7 mouse cellular contexts compared by ENCODE assay signal in the genomic region with DNA sequence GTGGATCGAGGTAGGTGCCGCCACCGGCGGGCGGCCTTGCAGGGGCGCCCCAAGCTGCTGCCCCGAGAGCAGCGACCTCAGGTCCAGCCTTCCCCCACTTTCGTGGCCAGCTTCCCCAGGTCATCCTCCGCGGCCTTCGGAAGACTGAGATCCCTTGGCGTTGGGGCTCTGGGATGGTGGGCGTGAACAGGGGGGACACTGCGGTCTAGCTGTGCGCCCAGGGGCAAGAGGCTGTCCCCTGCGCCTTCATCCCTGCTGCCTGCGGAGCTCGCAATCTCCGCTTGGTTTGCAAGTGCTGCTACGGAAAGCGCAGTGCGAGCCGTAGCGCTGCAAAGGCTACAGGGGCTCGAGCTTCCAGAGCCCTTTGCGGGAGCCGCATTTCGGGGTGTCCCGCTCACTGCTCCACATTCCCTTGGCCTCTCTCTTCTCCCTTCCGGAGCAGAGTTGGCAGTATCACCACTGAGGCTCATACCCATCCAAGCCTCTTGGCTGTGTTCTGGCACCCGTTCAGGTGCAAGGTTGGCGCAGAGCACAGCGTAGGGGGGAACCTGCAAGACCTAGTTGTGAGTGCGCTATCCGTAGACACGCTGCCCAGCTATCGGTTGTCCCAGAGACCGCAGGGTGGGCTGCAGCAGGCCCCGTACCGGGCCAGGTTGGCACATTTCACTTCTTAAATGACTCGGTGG. TPM values are rescaled to one million over a fixed set of nuclear protein-coding genes. Genes with fewer than 3 reads are reported as not detected.
DNase-seq lines count a peak whose midpoint lies in the region; ATAC-seq and TF ChIP-seq lines count a peak whose summit lies in the region.

No protein-coding gene starts in this region.

- peak; percentile 61 for ATAC-seq in intestine, embryonic 14.5 days (replicated peaks; ENCODE audit: low FRiP score, low TSS enrichment, low read depth)
- ATAC-seq in midbrain, embryonic 14.5 days (ENCODE audit: low FRiP score, low TSS enrichment): peak; percentile 73
- ATAC-seq in stomach, postnatal 0 days (ENCODE audit: low FRiP score, low TSS enrichment): peak; percentile 64

- peaks cover 7% of the 10 kb centered on the region for H3K27me3 ChIP-seq in intestine, embryonic 14.5 days (replicated peaks; ENCODE audit: control insufficient read depth, insufficient read depth, low read length)
- no peaks in the 10 kb centered on the region for H3K27me3 ChIP-seq in midbrain, embryonic 14.5 days (ENCODE audit: control insufficient read depth, insufficient read depth, low read length)
- H3K27me3 ChIP-seq in stomach, postnatal 0 days (ENCODE audit: control insufficient read depth, insufficient read depth, low read length): peaks cover 10% of the 10 kb centered on the region; the same call in 1 of the 2 replicates

- peak; percentile 63 for DNase-seq in adrenal gland, postnatal 14 days
- peak; percentile 37 to 48 for DNase-seq in cerebellum, postnatal 4 days (ENCODE audit: low spot score in 2 of 2)
- DNase-seq in gastrocnemius, postnatal 25 days: peak; percentile 52
- DNase-seq in intestine, embryonic 14.5 days (ENCODE audit: low spot score): peak; percentile 86
- DNase-seq in left cerebral cortex, postnatal 36 days (ENCODE audit: low spot score in 2 of 2): peak; percentile 75 to 76
- DNase-seq in midbrain, embryonic 14.5 days: peak; percentile 83
- peak; percentile 52 for DNase-seq in stomach, postnatal 0 days (ENCODE audit: low spot score)

- peak overlapping the region; percentile 64 for H3K4me3 ChIP-seq in intestine, embryonic 14.5 days (ENCODE audit: low read depth, low read length)
- peak overlapping the region; percentile 76 for H3K4me3 ChIP-seq in midbrain, embryonic 14.5 days (replicated peaks; ENCODE audit: low read depth, low read length)
- H3K4me3 ChIP-seq in stomach, postnatal 0 days (ENCODE audit: low read depth, low read length): peak overlapping the region; percentile 55

- no peak for TF ChIP-seq CTCF in stomach, postnatal 0 days (IDR thresholded peaks at IDR 0.05; ENCODE audit: low read depth)

- peaks cover 18% of the 10 kb centered on the region for H3K4me1 ChIP-seq in intestine, embryonic 14.5 days (replicated peaks; ENCODE audit: control insufficient read depth, insufficient read depth, low read length)
- peaks cover 28% of the 10 kb centered on the region for H3K4me1 ChIP-seq in midbrain, embryonic 14.5 days (ENCODE audit: control insufficient read depth, insufficient read depth, low read length)
- 0 out of 2 replicates have a peak, but pooled peaks cover 2% of the 10 kb centered on the region for H3K4me1 ChIP-seq in stomach, postnatal 0 days (replicated peaks; ENCODE audit: control insufficient read depth, insufficient read depth)

- H3K36me3 ChIP-seq in intestine, embryonic 14.5 days (ENCODE audit: control insufficient read depth, insufficient read depth, low read length): no peaks in the 10 kb centered on the region
- no peaks in the 10 kb centered on the region for H3K36me3 ChIP-seq in midbrain, embryonic 14.5 days (ENCODE audit: control insufficient read depth, insufficient read depth, low read length)
- no peaks in the 10 kb centered on the region for H3K36me3 ChIP-seq in stomach, postnatal 0 days (ENCODE audit: control insufficient read depth, insufficient read depth, low read length)

- TF ChIP-seq EP300 in stomach, postnatal 0 days (optimal IDR thresholded peaks at IDR 0.05): no peak

- intact Hi-C loops in left cerebral cortex, postnatal 36 days (cut with DNase I): loop anchor here (5.0 kb wide), 1 partner anchor 101 kb away; no protein-coding TSS in a partner anchor

- WGBS in intestine, embryonic 14.5 days: under 1% methylated on average over 42 of the region's 42 CpGs
- WGBS in midbrain, embryonic 14.5 days: under 1% methylated on average over 42 of the region's 42 CpGs
- WGBS in stomach, postnatal 0 days: under 1% methylated on average over 42 of the region's 42 CpGs

- peak overlapping the region; percentile 99 for H3K4me2 ChIP-seq in intestine, embryonic 14.5 days (ENCODE audit: low read length)
- H3K4me2 ChIP-seq in midbrain, embryonic 14.5 days (ENCODE audit: low read length): peak overlapping the region; percentile 93
- H3K4me2 ChIP-seq in stomach, postnatal 0 days (replicated peaks; ENCODE audit: low read depth): peak overlapping the region; percentile 95

- H3K9me3 ChIP-seq in intestine, embryonic 14.5 days (ENCODE audit: control insufficient read depth, low read length): no peaks in the 10 kb centered on the region
- H3K9me3 ChIP-seq in midbrain, embryonic 14.5 days (ENCODE audit: control insufficient read depth, low read length): no peaks in the 10 kb centered on the region
- H3K9me3 ChIP-seq in stomach, postnatal 0 days (ENCODE audit: control insufficient read depth, low read length): no peaks in the 10 kb centered on the region

- peak overlapping the region; percentile 33 for H3K9ac ChIP-seq in intestine, embryonic 14.5 days (ENCODE audit: low read length)
- peak overlapping the region; percentile 78 for H3K9ac ChIP-seq in midbrain, embryonic 14.5 days (replicated peaks; ENCODE audit: low read length)
- peak overlapping the region; percentile 56 for H3K9ac ChIP-seq in stomach, postnatal 0 days (ENCODE audit: low read length)

- no peak overlapping the region for H3K27ac ChIP-seq in intestine, embryonic 14.5 days (ENCODE audit: low read depth)
- H3K27ac ChIP-seq in midbrain, embryonic 14.5 days (replicated peaks; ENCODE audit: low read depth, low read length): peak overlapping the region; percentile 89
- H3K27ac ChIP-seq in stomach, postnatal 0 days (replicated peaks): no peak overlapping the region

RNA-seq across cellular contexts. Expression of a gene that starts 0.5 kb away (rescaled TPM):
- 90.6 and 96.8 TPM in 2 replicates for total RNA-seq in adrenal gland, postnatal 14 days (2021)
- total RNA-seq in gastrocnemius, postnatal 25 days (2021): 100 to 1,000 TPM in 1 of 2 experiments, 10 to 100 TPM in 1; 94.9 to 110 TPM
- polyA plus RNA-seq in intestine, embryonic 14.5 days (2014; fragmentation: Nextera tagmentation; extraction: Ambion mirVana): 16.1 and 18.3 TPM in 2 replicates
- total RNA-seq in left cerebral cortex, postnatal 36 days (2021): 100 to 1,000 TPM; 100 to 131 TPM
- polyA plus RNA-seq in midbrain, embryonic 14.5 days (2014; fragmentation: Nextera tagmentation; extraction: Ambion mirVana): 53.6 and 56.5 TPM in 2 replicates
- polyA plus RNA-seq in stomach, postnatal 0 days (2015; fragmentation: Nextera tagmentation; extraction: Ambion mirVana): 6.1 and 6.3 TPM in 2 replicates
